ENCODE assay signal across 20 mouse cellular contexts in the genomic region with DNA sequence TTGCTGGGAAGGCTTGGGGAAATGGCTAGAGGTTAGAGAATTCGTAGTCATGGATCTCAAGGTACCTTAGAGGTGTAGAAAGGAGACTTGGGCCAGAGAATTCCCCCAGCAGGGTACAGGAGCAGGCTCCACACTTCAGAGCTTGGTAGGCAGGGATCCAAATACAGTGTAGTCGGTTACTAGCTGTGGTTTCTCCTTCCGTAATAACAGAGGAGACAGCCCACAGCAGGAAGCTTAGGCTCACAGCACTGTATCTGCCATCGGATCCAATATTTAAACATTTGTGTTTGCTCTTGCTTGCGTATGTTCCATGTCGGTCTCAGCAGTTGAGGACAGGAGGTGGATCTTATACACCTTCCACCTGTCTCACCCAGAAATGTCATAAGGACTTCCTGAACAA. TPM values are rescaled to one million over a fixed set of nuclear protein-coding genes. Genes with fewer than 3 reads are reported as not detected.
DNase-seq lines count a peak whose midpoint lies in the region; ATAC-seq lines count a peak whose summit lies in the region.
"Had no signal": no experiment of that assay in that cellular context is flagged by ENCODE, and none has a peak within 500 bp of the region (broad histone marks: within the 10 kb centered on the region; RNA-seq: fewer than 3 reads in every experiment).

No protein-coding gene starts in this region.

- peaks cover 5% of the 10 kb centered on the region for H3K4me1 ChIP-seq in liver, embryonic 16.5 days (ENCODE audit: control insufficient read depth, low read depth, low read length)
- no peaks in the 10 kb centered on the region for H3K4me1 ChIP-seq in stomach, embryonic 16.5 days (ENCODE audit: control insufficient read depth, insufficient read depth, low read length)
- H3K4me1 ChIP-seq: forebrain, embryonic 15.5 days; heart, embryonic 15.5 days; limb, embryonic 13.5 days had no signal

- H3K36me3 ChIP-seq in liver, embryonic 16.5 days (ENCODE audit: control insufficient read depth, insufficient read depth) = no peaks in the 10 kb centered on the region
- no peaks in the 10 kb centered on the region for H3K36me3 ChIP-seq in stomach, embryonic 16.5 days (ENCODE audit: control insufficient read depth, insufficient read depth, low read length)
- H3K36me3 ChIP-seq: forebrain, embryonic 15.5 days; heart, embryonic 15.5 days; hindbrain, embryonic 10.5 days; limb, embryonic 13.5 days had no signal

- peak; percentile 18 for DNase-seq in thymus, postnatal 0 days (ENCODE audit: low spot score)
- no peak for DNase-seq in thymus, postnatal 14 days
- peak; percentile 52 for DNase-seq in induced T-regulatory cell, adult 2 months (ENCODE audit: low read depth)
- DNase-seq in gastrocnemius, adult 18-20 months (ENCODE audit: low spot score) = no peak
- DNase-seq in heart, adult 9 months (ENCODE audit: low spot score in 2 of 2) = no peak
- no peak for DNase-seq in c-Kit-positive CD71-positive TER-119-positive erythroid progenitor cells, embryonic 14.5 days (ENCODE audit: low spot score)
- DNase-seq: adrenal gland, postnatal 36 days; cerebellum, adult 9-10 months; kidney, adult 11 months; kidney, postnatal 25 days; lung, embryonic 14.5 days had no signal

- 21% methylated on average over 6 of the region's 6 CpGs for WGBS in liver, embryonic 16.5 days (ENCODE audit: insufficient replicate concordance)
- WGBS in stomach, embryonic 16.5 days = 47% methylated on average over 6 of the region's 6 CpGs

- peak overlapping the region; percentile 14; the same call in 1 of the 2 replicates for H3K27ac ChIP-seq in liver, embryonic 16.5 days (ENCODE audit: low read length)
- H3K27ac ChIP-seq in stomach, embryonic 16.5 days (ENCODE audit: low read length) = no peak overlapping the region
- H3K27ac ChIP-seq: forebrain, embryonic 15.5 days; heart, embryonic 15.5 days; hindbrain, embryonic 10.5 days; limb, embryonic 13.5 days; macrophage had no signal

- H3K9me3 ChIP-seq in liver, embryonic 16.5 days (replicated peaks; ENCODE audit: control insufficient read depth, low read length) = no peaks in the 10 kb centered on the region
- no peaks in the 10 kb centered on the region for H3K9me3 ChIP-seq in stomach, embryonic 16.5 days (replicated peaks; ENCODE audit: control insufficient read depth, low read length)
- H3K9me3 ChIP-seq: forebrain, embryonic 15.5 days; heart, embryonic 15.5 days; hindbrain, embryonic 10.5 days; limb, embryonic 13.5 days had no signal

- no peak for ATAC-seq in liver, embryonic 16.5 days (ENCODE audit: low read depth)
- no peak for ATAC-seq in stomach, embryonic 16.5 days (ENCODE audit: insufficient read depth, low FRiP score)
- ATAC-seq: forebrain, embryonic 15.5 days had no signal

- H3K4me2 ChIP-seq in liver, embryonic 16.5 days (ENCODE audit: low read depth, low read length) = 0 out of 2 replicates have a peak overlapping the region, but pooled peaks have one; percentile 13
- H3K4me2 ChIP-seq in stomach, embryonic 16.5 days (ENCODE audit: low read depth, low read length) = no peak overlapping the region
- H3K4me2 ChIP-seq: forebrain, embryonic 15.5 days; heart, embryonic 15.5 days; limb, embryonic 13.5 days; lung, embryonic 14.5 days had no signal

- H3K4me3 ChIP-seq in liver, embryonic 16.5 days (ENCODE audit: low read depth, low read length) = no peak overlapping the region
- H3K4me3 ChIP-seq in stomach, embryonic 16.5 days (replicated peaks; ENCODE audit: low read length) = 0 out of 2 replicates have a peak overlapping the region, but pooled peaks have one; percentile 7
- H3K4me3 ChIP-seq: forebrain, embryonic 15.5 days; heart, embryonic 15.5 days; hindbrain, embryonic 10.5 days; limb, embryonic 13.5 days had no signal

- H3K9ac ChIP-seq in liver, embryonic 16.5 days (ENCODE audit: low read depth, low read length) = no peak overlapping the region
- 0 out of 2 replicates have a peak overlapping the region, but pooled peaks have one; percentile 16 for H3K9ac ChIP-seq in stomach, embryonic 16.5 days (ENCODE audit: low read length)
- H3K9ac ChIP-seq: forebrain, embryonic 15.5 days; heart, embryonic 15.5 days; limb, embryonic 13.5 days; lung, embryonic 14.5 days had no signal

- H3K27me3 ChIP-seq in liver, embryonic 16.5 days (ENCODE audit: control insufficient read depth, insufficient read depth, low read depth, low read length) = no peaks in the 10 kb centered on the region
- no peaks in the 10 kb centered on the region for H3K27me3 ChIP-seq in stomach, embryonic 16.5 days (ENCODE audit: control insufficient read depth, insufficient read depth, low read length)
- H3K27me3 ChIP-seq: forebrain, embryonic 15.5 days; heart, embryonic 15.5 days; limb, embryonic 13.5 days had no signal

RNA-seq across cellular contexts. Expression of a gene that starts 2.0 kb away (rescaled TPM):
- 0.48 and 0.69 TPM in 2 replicates for polyA plus RNA-seq in thymus, postnatal 0 days (2015; fragmentation: Nextera tagmentation; extraction: Ambion mirVana)
- 1.5 and 3.2 TPM in 2 replicates for polyA plus RNA-seq in liver, embryonic 16.5 days (2015; fragmentation: Nextera tagmentation; extraction: Ambion mirVana)
- polyA plus RNA-seq in stomach, embryonic 16.5 days (2015; fragmentation: Nextera tagmentation; extraction: Ambion mirVana) = 31.5 and 37.0 TPM in 2 replicates
- total RNA-seq in gastrocnemius, adult 18-20 months (2021) = not detected
- total RNA-seq: adrenal gland, postnatal 36 days; left cerebral cortex, postnatal 10 days had no signal
- polyA plus RNA-seq: forebrain, embryonic 15.5 days; lung, embryonic 14.5 days; midbrain, postnatal 0 days had no signal

RNA-seq across cellular contexts. Expression of a gene that starts 33.6 kb away (rescaled TPM):
- polyA plus RNA-seq in thymus, postnatal 0 days (2015; fragmentation: Nextera tagmentation; extraction: Ambion mirVana) = 5.1 and 5.5 TPM in 2 replicates
- 4.6 and 4.9 TPM in 2 replicates for polyA plus RNA-seq in liver, embryonic 16.5 days (2015; fragmentation: Nextera tagmentation; extraction: Ambion mirVana)
- polyA plus RNA-seq in stomach, embryonic 16.5 days (2015; fragmentation: Nextera tagmentation; extraction: Ambion mirVana) = 15.0 and 15.2 TPM in 2 replicates
- 100 to 1,000 TPM in 1 of 2 experiments, 10 to 100 TPM in 1; 94.8 to 115 TPM for total RNA-seq in gastrocnemius, adult 18-20 months (2021)

Comparison
In these comparisons a context has a peak if more than half of its experiments do, and no peak if none do; other contexts are left out.
1. DNase-seq: peak in thymus, postnatal 0 days (single experiment) and induced T-regulatory cell, adult 2 months (single experiment); none in thymus, postnatal 14 days (single experiment), gastrocnemius, adult 18-20 months (single experiment), heart, adult 9 months (0 of 2) and c-Kit-positive CD71-positive TER-119-positive erythroid progenitor cells, embryonic 14.5 days (single experiment).